Mouse (Mus musculus) cerebellum, postnatal 4 days (tissue): ENCODE data around the gene Dirc2.

Experiments used
- DNase-seq, 2 experiments: peaks; one replicate each; pipeline ENCODE4 v3.0.0; 2022; ENCODE audit warnings: low spot score in 2 of 2, mixed read lengths in 1 of 2

Dirc2 gene

DNA sequence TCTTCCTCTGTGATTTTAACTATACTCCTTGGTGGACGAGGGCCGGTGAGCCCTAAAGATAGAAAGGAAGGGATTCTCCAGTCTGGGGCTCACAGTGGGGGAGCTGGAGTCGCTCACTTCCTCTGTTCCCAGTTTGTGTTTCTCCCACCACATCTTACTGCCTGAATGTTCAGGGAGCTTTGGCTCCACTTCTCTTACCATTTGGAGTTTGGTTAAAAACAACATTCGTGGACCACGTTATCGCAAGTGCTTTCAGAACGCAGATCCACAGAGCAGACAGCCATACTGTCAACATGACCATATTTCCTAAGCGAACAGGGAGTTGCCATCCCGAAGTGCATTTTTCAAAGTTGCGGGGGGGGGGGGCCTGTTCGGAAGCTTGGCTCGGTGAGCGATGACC lies 84.1 kb downstream of the Dirc2 start:
- no peak for DNase-seq

GRCm38 (mm10) chr16:35681327-35682108 lies 87.6 kb downstream of the Dirc2 start:
- DNase-seq: no peak

DNA sequence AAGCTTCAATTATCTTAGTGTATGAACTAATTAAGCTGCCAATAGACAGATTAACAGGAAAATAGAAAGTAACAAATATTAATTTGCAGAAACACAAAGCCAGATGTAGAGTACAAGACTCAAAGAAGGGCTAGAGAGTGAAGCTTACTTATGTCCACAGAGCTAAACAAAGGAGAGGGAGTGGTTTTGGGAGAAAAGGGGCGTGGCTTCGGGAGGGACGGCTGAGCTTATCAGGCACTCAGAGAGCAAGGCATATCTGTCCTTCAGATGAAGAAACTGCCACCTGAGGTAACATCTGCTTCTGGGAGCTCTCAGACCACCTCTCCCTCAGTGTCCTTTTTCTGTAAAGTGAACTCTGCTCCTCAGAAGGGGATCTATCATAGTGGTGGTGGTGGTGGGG lies 90.7 kb downstream of the Dirc2 start:
- no peak for DNase-seq

DNA sequence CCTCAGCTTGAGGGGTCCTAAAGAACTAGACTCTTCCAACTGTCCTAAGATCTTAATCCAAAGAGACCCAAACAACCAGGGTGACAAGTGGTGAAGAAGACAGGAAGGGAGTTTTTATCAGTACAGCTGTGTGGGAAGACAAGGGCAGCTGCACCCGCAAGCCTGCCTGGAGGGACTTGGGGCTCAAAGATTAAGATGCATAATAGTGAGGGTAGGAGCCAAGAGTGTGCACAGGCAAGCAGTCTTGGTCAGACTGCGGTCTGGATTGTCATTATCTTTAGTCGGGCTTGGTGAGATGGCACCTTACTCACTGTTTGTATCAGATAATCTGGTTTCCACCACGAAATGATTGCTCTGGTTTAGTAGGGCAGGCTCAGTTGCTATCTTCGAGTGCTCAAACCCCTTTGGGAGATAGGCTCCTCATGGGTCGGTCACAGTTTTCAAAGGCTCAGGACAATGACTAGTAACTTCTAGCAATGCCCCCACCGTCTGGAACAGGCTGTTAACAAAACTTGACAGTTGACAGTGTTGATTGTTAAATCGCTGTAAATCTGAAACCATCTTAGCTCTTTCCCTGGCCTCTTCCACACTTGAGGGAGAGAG lies 91.5 kb downstream of the Dirc2 start:
- no peak for DNase-seq

DNA sequence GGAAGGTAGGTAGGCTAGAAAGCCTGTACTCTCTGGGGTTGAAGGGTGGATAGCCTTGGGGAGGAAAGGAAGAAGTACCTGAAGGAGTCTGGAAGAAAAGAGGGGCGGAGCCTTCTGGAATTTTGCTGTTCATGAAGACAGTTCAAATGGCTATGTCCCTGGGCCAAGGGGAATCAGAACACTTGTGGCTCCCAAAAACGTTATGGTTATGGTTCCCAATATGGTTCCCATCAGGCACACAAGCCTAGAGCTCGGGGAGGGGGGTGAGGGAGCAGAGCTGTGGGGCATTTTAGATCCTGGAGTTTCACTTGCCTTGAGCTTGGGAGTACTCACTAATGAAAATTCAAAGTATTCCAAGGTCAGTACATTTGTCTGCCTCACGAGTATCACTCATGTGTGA lies 104.3 kb downstream of the Dirc2 start:
- DNase-seq: no peak

DNA sequence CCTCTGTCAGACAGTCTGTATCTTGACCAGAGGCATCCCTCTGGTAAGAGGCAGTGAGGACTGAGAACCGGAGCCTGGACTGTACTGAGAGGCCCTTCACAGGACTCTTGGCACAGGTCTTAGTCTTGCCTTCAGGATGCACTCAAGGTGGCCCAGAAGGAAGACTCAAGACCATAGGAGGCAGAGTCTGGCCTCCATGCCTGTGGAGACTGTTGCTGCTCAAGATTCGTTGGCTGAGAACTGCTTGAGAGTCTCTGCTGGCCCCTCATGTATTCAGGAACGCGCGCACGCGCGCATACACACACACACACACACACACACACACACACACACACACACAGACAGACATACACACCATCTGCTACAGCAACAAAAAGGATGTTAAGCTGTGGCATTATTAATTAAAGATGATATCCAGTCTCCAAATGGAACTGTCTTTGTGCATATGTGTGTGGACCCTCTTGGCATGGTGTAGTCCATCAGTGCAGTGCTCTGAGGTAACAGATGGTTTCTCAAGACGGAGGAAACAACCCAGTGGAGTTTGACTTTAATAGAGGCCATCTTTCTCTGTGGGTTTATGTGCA lies 105.2 kb downstream of the Dirc2 start:
- DNase-seq: no peak

DNA sequence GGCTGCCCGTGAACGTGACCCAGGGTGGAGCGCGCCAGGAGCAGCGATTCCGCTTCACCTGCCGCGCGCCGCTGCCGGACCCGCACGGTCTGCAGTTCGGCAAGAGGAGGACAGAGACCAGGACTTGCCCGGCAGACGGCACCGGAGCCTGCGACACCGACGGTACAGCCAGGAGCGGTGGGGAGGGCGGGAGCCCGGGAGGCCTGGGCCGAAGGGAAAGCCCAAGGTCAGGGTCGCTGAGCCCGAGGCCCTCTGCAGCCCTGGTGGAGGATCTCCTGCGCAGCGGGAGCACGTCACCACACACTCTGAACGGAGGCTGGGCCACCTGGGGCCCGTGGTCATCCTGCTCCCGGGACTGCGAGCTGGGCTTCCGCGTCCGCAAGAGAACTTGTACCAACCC lies 108.9 kb downstream of the Dirc2 start:
- no peak for DNase-seq

GRCm38 (mm10) chr16:35653951-35654350 lies 115.2 kb downstream of the Dirc2 start:
- no peak for DNase-seq

DNA sequence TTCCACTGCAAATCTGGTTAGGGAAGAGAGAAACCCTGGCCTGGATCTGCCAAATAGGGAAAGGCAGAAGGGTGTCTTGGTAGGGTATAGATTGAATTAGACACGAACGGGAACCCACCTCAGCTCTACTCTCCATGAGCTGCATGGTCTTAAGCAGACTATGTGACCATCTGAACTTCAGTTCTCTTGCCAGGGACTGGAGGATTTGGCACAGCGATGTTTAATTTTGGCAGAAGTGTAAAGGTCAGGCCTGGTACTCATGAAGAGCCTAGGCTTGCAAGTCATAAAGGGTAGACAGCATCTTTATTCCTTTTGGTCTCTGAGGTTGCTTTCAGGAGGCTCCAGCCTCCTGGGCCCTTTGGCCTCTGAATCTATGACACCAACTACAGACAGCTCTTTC lies 116.5 kb downstream of the Dirc2 start:
- no peak for DNase-seq

GRCm38 (mm10) chr16:35652206-35652605 lies 117.0 kb downstream of the Dirc2 start:
- peak in 1 of 2 experiments; percentile 43 for DNase-seq

GRCm38 (mm10) chr16:35648862-35649261 lies 120.3 kb downstream of the Dirc2 start:
- no peak for DNase-seq
